Mouse (Mus musculus) left cerebral cortex, adult 2 months (tissue): Measurements from ENCODE around the gene Wbp4. TPM values are rescaled to one million over a fixed set of nuclear protein-coding genes. Genes with fewer than 3 reads are reported as not detected.
A peak's percentile ranks its signal among the peaks of the same experiment; 100 is the strongest.

Experiments used
- DNase-seq, 2 experiments: peaks; one replicate each; pipeline ENCODE4 v3.0.0; 2021 to 2022; ENCODE audit warnings: low spot score in 2 of 2, mixed read lengths in 1 of 2; ENCODE audit errors: extremely low spot score in 1 of 2
- H3K27ac ChIP-seq: fragments of 200-600 bp; 2 replicates; pipeline ENCODE4 v1.8.1; 2022
- H3K4me3 ChIP-seq: fragments of 200-600 bp; 2 replicates; pipeline ENCODE4 v1.8.1; 2022
- CTCF ChIP-seq: fragments of 200-600 bp; IDR thresholded peaks from 2 replicates; pipeline ENCODE4 v1.8.1; 2022; ENCODE audit warnings: antibody characterized with exemption, mild to moderate bottlenecking, moderate library complexity
- intact Hi-C: fragments of 180-260 bp; cut with DNase I; formaldehyde crosslinking; loops from one replicate; pipeline ENCODE4 v1.15.1; 2025
- total RNA-seq, 2 experiments: library from RNA; stranded (reverse); gene quantifications; 2 replicates each; pipeline ENCODE4 v1.2.3; 2021

Gene Wbp4
- total RNA-seq, 2 experiments from 2014 or later: 47.7 to 52.0 TPM

DNA sequence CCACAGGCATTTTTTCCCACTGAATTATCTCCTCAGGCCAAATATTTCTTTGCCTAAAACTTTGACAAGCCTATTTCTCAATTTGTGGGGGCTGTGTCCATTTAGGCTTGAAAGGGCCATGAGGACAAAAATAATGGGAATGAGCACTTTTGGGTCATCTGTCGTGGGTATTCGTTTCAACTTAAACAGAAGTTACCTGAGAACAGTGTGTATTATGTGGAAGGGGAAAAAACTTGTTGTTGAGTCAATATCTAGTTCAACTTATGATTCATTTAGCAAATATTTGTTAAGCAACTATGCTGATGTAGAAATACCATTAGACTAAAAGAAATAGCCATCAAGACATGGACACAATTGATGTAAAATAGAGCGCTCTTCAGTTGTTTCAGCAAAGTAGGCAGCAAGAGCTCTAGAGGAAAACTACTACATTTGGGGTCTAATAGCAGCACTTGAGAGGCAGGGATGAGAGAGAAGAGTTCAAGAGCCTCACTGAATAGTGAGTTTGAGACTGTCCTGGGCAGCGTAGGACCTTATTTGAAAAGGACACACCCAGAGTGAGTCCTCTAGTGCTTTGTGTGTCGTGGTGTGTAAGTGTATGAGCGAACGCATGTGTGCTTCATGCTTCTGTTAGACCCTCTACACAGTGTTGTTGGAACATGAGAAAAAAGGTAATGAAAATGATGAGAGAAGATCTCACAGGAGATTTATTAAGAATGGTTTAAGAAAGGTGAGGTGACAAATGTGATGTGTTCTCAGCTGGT is 23.1 kb upstream of the Wbp4 start:
- no peak overlapping the region for H3K27ac ChIP-seq
- intact Hi-C loops: no loop called here
- no peak for DNase-seq
- no peak overlapping the region for H3K4me3 ChIP-seq
- TF ChIP-seq CTCF: no peak

DNA sequence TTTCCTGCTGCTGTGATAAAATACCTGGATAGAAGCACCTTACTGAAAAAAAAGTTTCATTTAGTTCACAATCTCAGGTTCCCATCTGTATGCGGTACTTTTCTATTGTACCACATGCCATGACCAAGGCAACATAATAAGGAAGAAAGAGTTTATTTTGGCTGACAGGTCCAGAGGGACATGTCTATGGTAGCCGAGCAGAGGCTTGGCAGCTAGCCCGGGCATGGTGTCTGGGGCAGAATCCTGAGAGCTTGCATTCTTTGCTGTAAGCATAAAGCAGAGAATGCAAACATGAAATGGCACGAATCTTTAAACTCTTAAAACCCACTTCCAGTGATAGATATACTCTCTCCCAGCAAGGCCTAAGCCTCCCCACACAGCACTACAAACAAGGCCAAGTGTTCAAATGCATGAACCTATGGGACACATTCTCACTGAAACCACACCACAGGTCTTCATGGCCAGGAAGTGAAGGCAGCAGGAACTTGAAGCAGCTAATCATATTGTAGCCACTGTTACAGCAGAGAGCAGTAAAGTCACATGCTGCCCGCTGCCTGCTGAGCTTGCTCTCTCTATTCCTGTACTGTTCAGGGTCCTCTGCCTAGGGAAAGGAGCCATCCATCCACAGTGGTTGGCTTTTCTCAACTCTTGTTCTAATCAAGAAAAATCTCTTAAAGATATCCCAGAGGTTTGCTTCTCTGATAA is 22.2 kb upstream of the Wbp4 start:
- DNase-seq: no peak
- no peak overlapping the region for H3K4me3 ChIP-seq
- no peak overlapping the region for H3K27ac ChIP-seq
- intact Hi-C loops: no loop called here
- TF ChIP-seq CTCF: no peak

DNA sequence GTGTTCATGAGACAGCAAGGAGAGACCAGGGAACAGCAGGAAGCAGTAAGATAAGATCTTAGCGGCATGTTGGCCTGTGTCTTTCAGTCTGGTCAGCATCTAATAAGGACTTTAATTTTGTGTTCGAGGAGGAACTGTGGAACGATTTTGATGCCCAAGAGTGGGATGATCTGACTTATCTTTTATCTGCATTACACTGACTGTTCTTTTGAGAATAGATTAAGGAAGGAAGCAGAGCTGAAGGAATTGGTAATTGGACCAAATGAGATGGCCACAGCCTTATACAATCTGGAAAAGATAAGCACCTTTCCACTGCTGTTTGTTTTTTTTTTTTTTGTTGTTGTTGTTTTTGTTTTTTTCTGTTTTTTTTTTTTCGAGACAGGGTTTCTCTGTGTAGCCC is 19.4 kb upstream of the Wbp4 start:
- TF ChIP-seq CTCF: no peak
- Histone ChIP-seq H3K4me3 (no peak overlapping the region), H3K27ac (no peak overlapping the region)
- intact Hi-C loops: no loop called here
- DNase-seq: no peak

DNA sequence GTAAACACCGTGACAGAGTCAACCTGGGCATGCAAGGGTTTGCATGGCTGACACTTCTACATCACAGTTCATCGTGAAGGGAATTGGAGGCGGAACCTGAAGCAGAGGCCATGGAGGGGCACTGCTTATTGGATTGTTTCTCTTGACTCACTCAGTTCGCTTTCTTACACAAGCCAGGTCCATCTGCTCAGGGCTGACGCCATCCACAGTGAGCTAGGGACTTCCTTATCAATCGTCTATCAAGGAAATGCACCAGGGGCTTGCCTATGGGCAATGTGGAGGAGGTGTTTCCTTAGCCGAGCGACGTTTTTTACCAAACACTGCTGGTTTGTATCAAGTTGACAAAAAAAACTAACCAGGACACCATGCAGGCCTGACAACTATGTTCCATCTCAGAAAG is 18.0 kb upstream of the Wbp4 start:
- H3K4me3 ChIP-seq: no peak overlapping the region
- DNase-seq: no peak
- intact Hi-C loops: no loop called here
- no peak overlapping the region for H3K27ac ChIP-seq
- no peak for TF ChIP-seq CTCF

DNA sequence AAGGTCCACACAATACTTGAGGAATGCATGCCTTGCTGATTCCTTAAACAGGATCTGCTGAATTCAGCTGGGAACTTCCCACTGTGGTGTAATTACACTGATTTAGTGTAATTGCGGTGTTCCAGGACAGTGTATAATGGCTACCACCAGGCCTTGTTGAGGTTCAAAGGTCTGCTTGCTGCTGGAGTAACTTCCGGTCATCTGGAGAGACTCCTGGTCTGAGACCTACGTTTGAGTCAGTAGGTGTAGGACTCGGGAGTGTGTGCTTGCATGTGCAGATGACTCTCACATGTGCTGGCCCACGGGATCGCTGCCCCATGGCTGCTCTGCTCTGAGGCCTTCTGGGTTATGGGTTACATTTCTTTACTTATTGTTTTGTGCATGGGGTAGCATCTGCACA is 13.0 kb upstream of the Wbp4 start:
- no peak for TF ChIP-seq CTCF
- Histone ChIP-seq H3K27ac (no peak overlapping the region), H3K4me3 (no peak overlapping the region)
- DNase-seq: no peak
- intact Hi-C loops: no loop called here

DNA sequence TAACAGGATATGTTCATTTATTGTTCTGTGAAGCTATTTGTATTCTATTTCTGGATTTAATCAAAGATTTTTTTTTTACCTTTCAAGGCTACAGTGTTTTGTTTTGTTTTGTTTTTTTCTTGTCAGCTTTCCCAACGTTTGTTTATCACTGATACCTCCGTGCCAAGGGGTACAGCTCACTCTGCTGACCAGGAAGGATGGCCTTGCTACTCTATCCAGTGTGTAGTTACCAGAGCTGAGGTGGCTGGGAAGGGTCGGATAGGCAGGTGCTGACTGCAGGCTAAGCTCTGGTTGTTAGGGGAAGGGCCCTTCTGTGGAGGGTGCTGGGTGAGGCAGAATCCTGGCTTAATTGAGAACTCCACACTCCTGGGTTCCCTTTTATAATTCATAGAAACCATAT is 8.9 kb upstream of the Wbp4 start:
- no peak for TF ChIP-seq CTCF
- DNase-seq: no peak
- Histone ChIP-seq H3K27ac (no peak overlapping the region), H3K4me3 (no peak overlapping the region)
- intact Hi-C loops: no loop called here

DNA sequence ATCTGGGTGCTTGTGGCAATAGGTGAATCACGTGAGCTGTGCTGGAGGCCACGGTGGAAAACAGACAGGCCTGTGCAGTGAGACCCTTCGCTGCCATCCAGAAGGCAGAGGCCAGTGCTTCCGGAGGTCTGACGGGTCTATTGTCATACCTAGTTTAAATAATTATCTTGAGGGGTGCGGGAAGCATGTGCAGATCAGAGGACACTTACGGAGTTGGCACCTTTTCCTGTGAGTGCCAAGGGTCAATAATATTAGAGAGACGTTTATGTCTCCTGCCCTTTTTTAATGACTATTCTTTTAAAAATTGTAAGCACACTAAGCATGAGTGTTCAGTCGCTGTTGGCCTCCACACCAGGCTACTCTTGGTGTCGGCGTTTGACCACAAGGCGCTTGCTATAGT is 7.8 kb upstream of the Wbp4 start:
- TF ChIP-seq CTCF: no peak
- intact Hi-C loops: loop anchor here (10.0 kb wide), 1 partner anchor 726 kb away; no protein-coding TSS in a partner anchor

DNA sequence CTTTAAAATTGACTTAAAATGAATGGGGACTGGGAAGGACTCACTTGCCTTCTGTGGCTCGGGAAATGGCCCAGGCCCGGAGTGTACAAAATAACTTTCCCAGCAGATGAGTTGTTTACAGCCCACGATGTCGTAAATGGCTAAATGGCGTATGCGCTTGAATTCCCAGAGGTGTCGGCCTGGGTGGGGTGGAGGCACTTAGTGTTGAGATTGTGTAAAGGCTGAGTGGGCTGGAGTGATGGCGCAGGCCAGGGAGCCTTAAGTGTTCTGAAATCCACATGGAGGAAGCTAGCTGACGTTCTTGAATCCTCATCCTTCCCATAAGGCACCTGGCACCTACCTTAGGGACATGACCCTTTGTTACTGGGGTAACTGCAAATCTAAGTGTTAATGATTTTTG is 7.2 kb upstream of the Wbp4 start:
- no peak overlapping the region for H3K27ac ChIP-seq
- DNase-seq: no peak
- intact Hi-C loops: loop anchor here (10.0 kb wide), 1 partner anchor 726 kb away; no protein-coding TSS in a partner anchor

More for the DNA sequence above, 7.8 kb upstream of the Wbp4 start:
- DNase-seq: no peak
- Histone ChIP-seq H3K4me3 (no peak overlapping the region), H3K27ac (no peak overlapping the region)

DNA sequence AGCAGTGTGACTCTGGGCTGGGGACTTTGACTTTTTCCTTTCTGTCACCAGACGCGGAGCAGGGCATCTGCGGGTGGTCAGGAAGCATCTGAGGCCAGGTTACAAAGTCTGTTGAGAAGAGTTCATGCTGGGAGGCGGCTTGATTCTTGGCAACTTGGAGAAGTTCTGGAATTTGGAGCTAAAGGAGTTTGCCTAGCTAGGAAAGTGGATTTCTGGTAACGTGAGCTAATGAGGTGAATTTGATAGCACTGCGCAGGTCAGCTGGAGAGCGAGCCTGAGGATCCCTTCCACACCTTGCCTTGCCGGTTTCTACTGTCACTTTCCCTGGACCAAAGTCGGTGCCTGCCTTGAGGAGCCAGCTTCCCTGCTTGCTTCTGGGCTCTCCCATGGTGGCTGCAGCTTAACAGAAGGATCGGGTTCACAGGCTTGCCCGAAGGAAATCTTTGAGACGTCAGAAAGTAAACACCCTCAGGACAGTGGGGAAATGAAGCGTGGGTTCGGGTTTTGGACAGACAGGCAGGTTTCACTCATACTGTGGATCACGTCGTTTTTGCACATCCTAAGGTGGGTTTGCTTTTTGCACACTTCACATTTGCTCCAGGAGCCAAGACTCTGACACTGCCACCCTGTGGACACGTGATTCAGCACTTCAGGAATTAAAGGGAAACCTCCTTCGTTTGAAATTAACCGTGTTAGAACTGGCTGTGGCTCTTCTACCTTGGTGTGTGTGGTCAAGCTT is 5.8 kb upstream of the Wbp4 start:
- Histone ChIP-seq H3K27ac (peak overlapping the region; percentile 84), H3K4me3 (peak overlapping the region; percentile 56)
- peak; percentile 35 to 50 for DNase-seq
- intact Hi-C loops: loop anchor here (10.0 kb wide), 1 partner anchor 728 kb away; no protein-coding TSS in a partner anchor
- peak; percentile 32 for TF ChIP-seq CTCF

More for the DNA sequence above, 7.2 kb upstream of the Wbp4 start:
- H3K4me3 ChIP-seq: no peak overlapping the region
- no peak for TF ChIP-seq CTCF

DNA sequence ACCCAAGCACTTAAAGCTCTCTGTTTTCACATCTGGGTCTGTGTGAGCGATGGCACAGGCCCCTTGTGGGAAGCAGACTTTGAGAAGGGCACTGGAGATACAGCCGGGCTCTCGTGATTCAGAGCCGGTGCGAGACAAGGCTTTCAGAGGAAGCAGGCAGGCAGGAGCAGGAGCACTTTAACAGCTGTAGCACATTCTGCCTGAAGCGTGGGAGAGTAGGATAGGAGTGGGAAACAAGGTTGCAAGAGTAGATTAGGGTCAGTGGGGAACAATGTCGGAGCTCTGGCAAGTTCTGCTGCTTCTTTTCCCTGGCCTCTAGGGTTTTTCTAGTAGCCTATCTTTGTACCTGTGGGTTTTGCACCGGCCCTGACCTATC is 5.3 kb upstream of the Wbp4 start:
- TF ChIP-seq CTCF: no peak
- DNase-seq: no peak
- Histone ChIP-seq H3K27ac (peak overlapping the region; percentile 84; the same call in 1 of the 2 replicates), H3K4me3 (no peak overlapping the region)
- intact Hi-C loops: loop anchor here (10.0 kb wide), 1 partner anchor 728 kb away; no protein-coding TSS in a partner anchor

DNA sequence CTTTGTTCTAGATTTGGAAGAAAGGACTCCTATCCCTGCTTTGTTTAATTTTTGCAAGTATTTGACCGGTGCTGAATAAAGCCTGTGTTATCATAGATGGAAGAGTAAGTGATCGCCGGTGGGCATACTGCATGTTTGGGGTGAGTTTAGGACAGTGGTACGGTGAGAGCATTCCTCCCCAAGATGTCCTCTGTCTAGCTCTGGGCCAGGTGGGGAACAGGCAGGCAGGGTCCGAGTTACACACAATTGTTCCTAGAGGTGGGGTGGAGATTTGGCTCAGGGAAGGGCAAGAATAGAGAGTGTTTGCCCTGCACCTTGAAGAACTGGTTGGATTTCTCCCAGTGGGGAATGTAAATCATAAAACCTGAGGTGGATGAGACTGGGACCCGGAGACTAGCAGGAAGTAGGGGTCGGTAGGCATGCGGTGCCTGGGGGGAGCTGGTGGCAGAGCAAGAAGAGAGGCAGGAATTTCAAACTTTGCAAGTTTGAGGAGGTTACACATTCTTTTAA is 2.3 kb upstream of the Wbp4 start:
- no peak for DNase-seq
- peak overlapping the region; percentile 95; the same call in 1 of the 2 replicates for H3K27ac ChIP-seq

More for the DNA sequence above, 2.3 kb upstream of the Wbp4 start:
- intact Hi-C loops: loop anchor here (10.0 kb wide), 1 partner anchor 731 kb away; no protein-coding TSS in a partner anchor
- TF ChIP-seq CTCF: no peak
- no peak overlapping the region for H3K4me3 ChIP-seq
